Mouse (Mus musculus): ENCODE measurements around the gene Mthfd1l. TPM values are rescaled to one million over a fixed set of nuclear protein-coding genes. Genes with fewer than 3 reads are reported as not detected.

Gene Mthfd1l
- polyA plus RNA-seq, 1 experiment, result 12.5 TPM

GRCm38 (mm10) chr10:4002711-4003110, 29.8 kb downstream of the Mthfd1l start:
- no peak for DNase-seq
- Histone ChIP-seq H3K4me1 (ENCODE audit: control insufficient read depth, insufficient read depth, low read length) (no peaks in the 10 kb centered on the region), H3K27me3 (ENCODE audit: control insufficient read depth, insufficient read depth, low read length) (no peaks in the 10 kb centered on the region), H3K4me3 (replicated peaks; ENCODE audit: insufficient read depth, low read depth, low read length) (no peak overlapping the region), H3K27ac (ENCODE audit: insufficient read depth, low read length) (no peak overlapping the region)
- TF ChIP-seq CTCF (IDR thresholded peaks at IDR 0.05; ENCODE audit: borderline replicate concordance, insufficient read depth, low read depth, low read length), result no peak
- no peak for TF ChIP-seq POLR2A (IDR thresholded peaks at IDR 0.05; ENCODE audit: borderline replicate concordance, insufficient read depth, low read length)
- WGBS, result 65% methylated on average over 5 of the region's 5 CpGs

- Histone ChIP-seq H3K27ac (ENCODE audit: insufficient read depth, low read length) (no peak overlapping the region), H3K27me3 (ENCODE audit: control insufficient read depth, insufficient read depth, low read length) (no peaks in the 10 kb centered on the region), H3K4me1 (ENCODE audit: control insufficient read depth, insufficient read depth, low read length) (no peaks in the 10 kb centered on the region), H3K4me3 (replicated peaks; ENCODE audit: insufficient read depth, low read depth, low read length) (no peak overlapping the region)
- WGBS, result 88% methylated on average over 7 of the region's 7 CpGs
- TF ChIP-seq POLR2A (IDR thresholded peaks at IDR 0.05; ENCODE audit: borderline replicate concordance, insufficient read depth, low read length), result no peak
- no peak for TF ChIP-seq CTCF (IDR thresholded peaks at IDR 0.05; ENCODE audit: borderline replicate concordance, insufficient read depth, low read depth, low read length)
- DNase-seq, result no peak
Measured at GRCm38 (mm10) chr10:4005191-4005590, 32.3 kb downstream of the Mthfd1l start.

- WGBS, result 52% methylated on average over 7 of the region's 7 CpGs
- TF ChIP-seq CTCF (IDR thresholded peaks at IDR 0.05; ENCODE audit: borderline replicate concordance, insufficient read depth, low read depth, low read length), result no peak
- TF ChIP-seq POLR2A (IDR thresholded peaks at IDR 0.05; ENCODE audit: borderline replicate concordance, insufficient read depth, low read length), result no peak
- H3K27ac ChIP-seq (ENCODE audit: insufficient read depth, low read length), result no peak overlapping the region
- H3K4me1 ChIP-seq (ENCODE audit: control insufficient read depth, insufficient read depth, low read length), result no peaks in the 10 kb centered on the region
- no peaks in the 10 kb centered on the region for H3K27me3 ChIP-seq (ENCODE audit: control insufficient read depth, insufficient read depth, low read length)
- H3K4me3 ChIP-seq (replicated peaks; ENCODE audit: insufficient read depth, low read depth, low read length), result no peak overlapping the region
- no peak for DNase-seq
Measured at GRCm38 (mm10) chr10:4006296-4007015, 33.5 kb downstream of the Mthfd1l start.

GRCm38 (mm10) chr10:4022628-4023303, 49.8 kb downstream of the Mthfd1l start:
- TF ChIP-seq CTCF (IDR thresholded peaks at IDR 0.05; ENCODE audit: borderline replicate concordance, insufficient read depth, low read depth, low read length) (no peak), POLR2A (IDR thresholded peaks at IDR 0.05; ENCODE audit: borderline replicate concordance, insufficient read depth, low read length) (no peak)
- 73% methylated on average over 14 of the region's 14 CpGs for WGBS
- no peak overlapping the region for H3K4me3 ChIP-seq (replicated peaks; ENCODE audit: insufficient read depth, low read depth, low read length)
- H3K4me1 ChIP-seq (ENCODE audit: control insufficient read depth, insufficient read depth, low read length), result no peaks in the 10 kb centered on the region
- no peak for DNase-seq
- no peaks in the 10 kb centered on the region for H3K27me3 ChIP-seq (ENCODE audit: control insufficient read depth, insufficient read depth, low read length)
- H3K27ac ChIP-seq (ENCODE audit: insufficient read depth, low read length), result no peak overlapping the region

- Histone ChIP-seq H3K4me3 (replicated peaks; ENCODE audit: insufficient read depth, low read depth, low read length) (no peak overlapping the region), H3K27ac (ENCODE audit: insufficient read depth, low read length) (no peak overlapping the region), H3K27me3 (ENCODE audit: control insufficient read depth, insufficient read depth, low read length) (no peaks in the 10 kb centered on the region), H3K4me1 (ENCODE audit: control insufficient read depth, insufficient read depth, low read length) (no peaks in the 10 kb centered on the region)
- WGBS, result 74% methylated on average over 4 of the region's 4 CpGs
- TF ChIP-seq POLR2A (IDR thresholded peaks at IDR 0.05; ENCODE audit: borderline replicate concordance, insufficient read depth, low read length), result no peak
- no peak for TF ChIP-seq CTCF (IDR thresholded peaks at IDR 0.05; ENCODE audit: borderline replicate concordance, insufficient read depth, low read depth, low read length)
- no peak for DNase-seq
Measured at GRCm38 (mm10) chr10:4026616-4027015, 53.7 kb downstream of the Mthfd1l start.

- no peak overlapping the region for H3K27ac ChIP-seq (ENCODE audit: insufficient read depth, low read length)
- TF ChIP-seq CTCF (IDR thresholded peaks at IDR 0.05; ENCODE audit: borderline replicate concordance, insufficient read depth, low read depth, low read length), result no peak
- no peak for TF ChIP-seq POLR2A (IDR thresholded peaks at IDR 0.05; ENCODE audit: borderline replicate concordance, insufficient read depth, low read length)
- no peak overlapping the region for H3K4me3 ChIP-seq (replicated peaks; ENCODE audit: insufficient read depth, low read depth, low read length)
- H3K27me3 ChIP-seq (ENCODE audit: control insufficient read depth, insufficient read depth, low read length), result no peaks in the 10 kb centered on the region
- DNase-seq, result no peak
- 89% methylated on average over 4 of the region's 4 CpGs for WGBS
- no peaks in the 10 kb centered on the region for H3K4me1 ChIP-seq (ENCODE audit: control insufficient read depth, insufficient read depth, low read length)
Measured at GRCm38 (mm10) chr10:4027466-4027865, 54.5 kb downstream of the Mthfd1l start.

- TF ChIP-seq POLR2A (IDR thresholded peaks at IDR 0.05; ENCODE audit: borderline replicate concordance, insufficient read depth, low read length), result no peak
- TF ChIP-seq CTCF (IDR thresholded peaks at IDR 0.05; ENCODE audit: borderline replicate concordance, insufficient read depth, low read depth, low read length), result no peak
- H3K4me1 ChIP-seq (ENCODE audit: control insufficient read depth, insufficient read depth, low read length), result no peaks in the 10 kb centered on the region
- H3K4me3 ChIP-seq (replicated peaks; ENCODE audit: insufficient read depth, low read depth, low read length), result no peak overlapping the region
- no peak overlapping the region for H3K27ac ChIP-seq (ENCODE audit: insufficient read depth, low read length)
- no peak for DNase-seq
- H3K27me3 ChIP-seq (ENCODE audit: control insufficient read depth, insufficient read depth, low read length), result no peaks in the 10 kb centered on the region
- WGBS, result 90% methylated on average over 15 of the region's 15 CpGs
Measured at GRCm38 (mm10) chr10:4028851-4029442, 56.0 kb downstream of the Mthfd1l start.
